Mouse (Mus musculus): ENCODE measurements around the gene Rsf1.

DNA sequence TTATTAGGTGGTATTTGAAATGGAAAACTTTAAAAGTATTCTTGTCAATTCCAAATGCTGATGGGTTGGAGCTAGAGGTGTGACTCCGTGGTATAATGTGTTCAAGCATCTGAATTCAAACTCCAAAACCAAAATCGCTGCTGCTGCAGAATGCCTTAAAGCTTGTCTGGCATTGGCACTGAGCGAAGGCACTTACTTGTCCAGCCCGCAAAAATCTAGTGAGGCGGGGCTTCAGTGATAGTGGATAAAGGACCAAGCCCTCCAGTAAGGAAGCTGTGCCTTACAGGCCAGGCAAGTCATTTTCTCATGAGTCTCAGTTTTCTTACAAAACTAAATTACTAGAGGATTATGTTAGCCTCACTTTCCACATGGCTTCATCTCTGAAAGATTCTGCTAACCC, 128.1 kb downstream of the Rsf1 start:
- TF ChIP-seq CTCF (IDR thresholded peaks at IDR 0.05; ENCODE audit: low read depth) (no peak), EP300 (optimal IDR thresholded peaks at IDR 0.05) (no peak)

All from stomach, postnatal 0 days (tissue).